Mouse (Mus musculus) stomach, postnatal 0 days (tissue): Measurements from ENCODE around the gene Ttc19.

Experiments used
- CTCF ChIP-seq: IDR thresholded peaks from 2 replicates; pipeline ENCODE4 v1.5.1; 2016; ENCODE audit warnings: antibody characterized with exemption, low read depth, mild to moderate bottlenecking, moderate library complexity
- EP300 ChIP-seq: optimal IDR thresholded peaks from 2 replicates; pipeline ENCODE3; 2016; ENCODE audit warnings: antibody characterized with exemption

DNA sequence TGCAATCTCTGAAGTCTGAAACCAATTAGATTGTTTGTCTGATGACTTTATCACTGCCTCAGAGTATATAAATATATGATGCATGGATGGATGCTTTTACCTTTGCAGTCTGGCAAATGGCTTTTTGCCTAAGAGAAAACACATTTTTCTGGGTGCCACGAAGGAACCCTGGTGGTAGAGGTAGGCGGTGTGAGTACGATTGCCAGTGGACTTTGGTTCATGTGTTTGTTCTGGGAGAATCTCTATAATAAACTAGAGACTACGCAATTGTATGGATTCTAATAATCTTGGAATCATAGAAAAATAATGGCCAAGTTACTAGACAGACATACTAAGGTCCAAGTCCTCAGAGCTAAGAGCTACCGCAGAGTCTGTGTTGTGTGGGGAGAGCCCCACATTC, 33.7 kb downstream of the Ttc19 start:
- no peak for TF ChIP-seq CTCF
- no peak for TF ChIP-seq EP300
